Mouse (Mus musculus) cerebellum, postnatal 14 days (tissue): ENCODE data around the gene Gpr132.
"Not testable (repeated sequence)": the region's sequence is repeated elsewhere in the genome, so short reads cannot be mapped to it uniquely, and the experiment has no call there.

Experiments
- DNase-seq, 2 experiments: peaks; one replicate each; pipeline ENCODE4 v3.0.0; 2021; ENCODE audit warnings: mixed read lengths in 2 of 2

Gpr132 gene

DNA sequence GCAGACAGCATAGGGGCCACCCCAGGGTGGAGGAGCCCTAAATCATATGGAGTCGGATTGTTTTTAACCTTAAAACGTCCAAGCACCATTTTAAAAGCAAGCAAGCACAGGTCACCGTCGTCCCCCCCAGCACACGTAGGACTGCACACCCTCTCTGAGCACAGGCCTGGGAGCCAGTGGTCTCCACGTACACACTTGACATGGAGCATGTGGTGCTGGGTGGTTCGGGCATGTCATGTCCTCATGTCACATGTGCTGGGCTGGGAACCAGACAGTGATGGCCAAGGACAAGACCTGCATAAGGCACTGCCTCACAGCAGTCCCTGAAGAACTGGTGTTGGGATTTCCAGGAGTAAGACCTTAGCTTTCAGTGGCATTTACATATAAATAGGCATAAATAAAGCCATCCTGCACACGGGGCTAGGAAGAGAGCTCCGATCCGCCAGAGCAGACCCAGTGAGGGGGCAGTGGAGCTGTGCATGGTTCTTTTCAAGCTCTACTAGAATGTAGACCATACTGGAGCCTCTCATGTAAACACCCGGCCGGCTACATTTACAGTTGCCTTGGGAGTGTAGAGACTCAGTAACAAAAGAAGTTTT, 47.5 kb downstream of the Gpr132 start:
- DNase-seq, result no peak

DNA sequence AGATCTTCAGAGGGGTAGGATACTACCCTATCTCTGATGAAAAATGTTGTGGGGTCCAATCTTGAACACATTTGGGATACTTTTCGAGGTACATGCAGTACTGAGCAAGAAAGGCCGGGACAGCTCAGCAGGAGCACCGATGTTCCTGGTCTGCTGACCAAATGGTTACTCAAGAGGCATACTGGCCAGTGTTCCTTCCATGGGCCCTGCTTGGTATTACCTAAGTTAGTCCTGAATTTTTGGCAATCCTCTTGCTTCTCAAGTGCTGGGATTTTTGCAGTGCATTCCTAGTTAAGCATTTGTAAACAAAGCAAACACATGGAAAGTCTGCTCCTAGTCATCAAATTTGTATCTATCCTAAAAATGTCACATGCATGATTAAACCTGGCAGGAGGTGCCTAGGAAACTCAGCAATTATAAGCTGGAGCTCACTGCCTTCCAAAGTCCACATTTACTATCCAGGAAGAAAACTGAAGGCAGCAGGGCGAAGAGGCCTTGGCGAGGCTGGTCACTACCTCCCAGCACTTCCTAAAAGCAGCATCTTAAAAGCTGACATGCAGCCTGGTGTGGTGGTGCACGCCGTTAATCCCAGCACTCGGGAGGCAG, 48.9 kb downstream of the Gpr132 start:
- DNase-seq, result no peak

DNA sequence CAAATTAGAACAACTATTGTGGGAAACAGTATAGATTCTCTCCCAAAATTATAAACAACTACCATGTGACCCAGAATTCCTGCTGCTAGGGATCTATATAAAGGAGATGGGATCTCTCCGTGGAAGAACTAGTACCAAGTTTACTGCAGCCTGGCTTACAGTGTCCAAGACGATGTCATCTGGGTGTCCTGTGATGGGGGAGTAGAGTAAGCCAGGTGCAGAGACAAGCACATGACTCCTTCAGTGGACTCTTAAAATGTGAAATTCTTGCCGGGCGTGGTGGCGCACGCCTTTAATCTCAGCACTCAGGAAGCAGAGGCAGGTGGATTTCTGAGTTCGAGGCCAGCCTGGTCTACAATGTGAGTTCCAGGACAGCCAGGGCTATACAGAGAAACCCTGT, 51.2 kb downstream of the Gpr132 start:
- DNase-seq, result not testable (repeated sequence)

DNA sequence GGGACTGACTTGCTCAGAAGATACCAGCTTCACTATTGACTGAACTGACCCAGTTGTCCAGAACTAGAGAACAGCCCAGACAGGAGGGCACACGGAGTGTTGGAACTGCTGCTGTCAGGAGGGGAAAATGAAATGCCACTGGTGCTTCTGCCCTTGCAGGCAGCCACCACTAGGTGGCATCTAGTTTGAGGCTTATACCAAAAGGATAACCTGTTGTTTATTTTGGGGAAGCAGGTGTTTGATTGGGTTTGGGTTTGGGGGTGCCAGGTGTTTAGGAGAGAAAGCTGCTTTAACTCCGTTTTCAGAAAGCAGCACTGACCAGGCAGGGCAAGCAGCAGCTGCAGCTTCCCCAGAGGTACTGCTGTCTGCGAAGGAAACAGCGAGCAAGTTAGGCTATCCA, 51.7 kb downstream of the Gpr132 start:
- peak; percentile 74 to 80 for DNase-seq

DNA sequence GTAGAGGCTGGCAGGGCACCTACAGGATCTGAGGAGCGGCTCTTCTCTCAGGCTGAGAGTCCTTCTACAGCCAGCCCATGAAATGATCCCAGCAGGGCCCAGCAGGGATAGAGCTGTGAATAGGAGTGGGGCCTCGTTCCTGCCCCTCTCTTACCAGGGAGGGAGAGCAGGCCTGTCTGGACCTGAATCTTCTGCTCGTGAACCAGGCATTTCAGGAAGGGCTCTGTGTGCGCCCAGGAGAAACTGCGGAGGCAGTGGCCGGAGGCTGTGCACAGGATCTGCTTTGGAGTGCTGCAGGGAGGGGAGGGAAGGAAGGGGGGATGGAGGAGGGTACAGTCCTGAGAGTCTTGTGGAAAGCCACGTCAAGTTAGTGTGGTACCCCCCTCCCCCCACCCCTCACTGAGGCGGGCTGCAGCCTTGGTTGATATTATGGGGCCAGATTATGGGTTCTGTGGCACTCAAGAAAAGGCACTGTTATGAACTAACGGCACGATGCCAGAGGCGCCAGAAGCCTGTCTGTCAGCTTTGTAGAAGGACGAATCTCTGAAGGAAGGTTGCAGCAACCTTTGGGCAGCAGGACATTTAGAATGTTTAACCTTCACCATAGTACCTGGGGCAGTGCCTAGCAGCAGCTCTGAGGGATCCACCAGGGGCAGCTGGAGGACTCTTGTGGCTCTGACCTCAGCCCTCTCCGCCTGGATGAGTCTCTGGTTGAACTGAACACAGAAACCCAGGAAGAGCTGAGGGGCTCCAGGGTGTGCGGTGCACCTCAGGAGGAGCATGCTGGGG, 53.2 kb downstream of the Gpr132 start:
- DNase-seq, result no peak

DNA sequence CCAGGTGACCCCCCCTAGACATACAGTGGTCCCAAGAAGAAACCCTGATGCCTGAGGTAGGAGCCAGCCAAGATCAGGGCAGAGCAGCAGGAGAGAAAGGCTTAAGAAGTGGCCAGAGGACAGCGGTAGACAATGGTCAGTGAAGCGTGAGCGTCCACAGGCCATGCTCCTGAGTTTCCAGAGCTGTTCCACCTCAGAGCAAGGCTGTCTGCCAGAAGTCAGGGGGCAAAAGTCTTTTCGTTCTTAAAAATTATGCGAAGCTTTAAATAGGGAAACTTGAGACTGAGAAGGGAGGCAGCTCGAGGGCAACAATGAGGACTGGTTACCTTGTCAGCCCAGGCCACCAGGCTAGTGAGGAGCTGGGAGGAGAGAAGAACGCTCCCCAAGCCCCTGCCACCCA, 54.7 kb downstream of the Gpr132 start:
- no peak for DNase-seq

DNA sequence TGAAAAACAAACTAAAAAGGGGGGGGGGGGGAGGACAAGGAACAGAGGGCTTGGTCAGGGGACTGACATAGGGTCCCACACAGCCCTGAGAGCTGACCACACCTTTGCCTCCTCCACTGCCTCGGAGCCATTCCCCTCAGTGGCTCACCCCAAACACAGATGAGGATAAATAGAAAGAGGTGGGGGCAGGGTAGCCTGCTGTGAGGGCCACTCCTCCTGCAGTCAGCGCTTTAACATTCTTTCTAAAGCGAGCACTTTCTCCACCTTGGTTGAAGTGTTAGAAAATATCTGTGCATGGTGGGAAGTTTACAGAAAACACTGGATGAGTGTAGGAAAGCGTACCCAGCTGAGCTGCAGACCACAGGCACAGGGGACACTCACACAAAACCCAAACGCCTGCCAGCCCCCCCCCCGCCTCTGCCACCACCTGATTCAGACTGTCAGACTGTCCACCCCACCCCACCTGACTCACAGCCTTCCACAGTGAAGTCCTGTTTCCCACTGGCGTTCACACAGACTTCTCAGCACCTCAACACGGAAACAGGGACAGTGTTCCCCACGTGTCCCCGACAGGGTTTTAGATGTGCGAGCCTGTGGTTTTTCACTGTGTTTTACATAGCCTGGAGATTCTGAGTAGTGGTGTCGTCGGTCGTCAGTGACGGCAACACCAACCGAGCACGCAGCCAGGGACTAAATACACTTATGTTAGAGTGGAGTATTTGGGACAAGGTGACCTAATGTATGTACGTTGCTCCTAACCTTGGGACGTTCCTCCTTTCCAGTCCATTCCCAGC, 57.7 kb downstream of the Gpr132 start:
- peak in 1 of 2 experiments; percentile 12 for DNase-seq

DNA sequence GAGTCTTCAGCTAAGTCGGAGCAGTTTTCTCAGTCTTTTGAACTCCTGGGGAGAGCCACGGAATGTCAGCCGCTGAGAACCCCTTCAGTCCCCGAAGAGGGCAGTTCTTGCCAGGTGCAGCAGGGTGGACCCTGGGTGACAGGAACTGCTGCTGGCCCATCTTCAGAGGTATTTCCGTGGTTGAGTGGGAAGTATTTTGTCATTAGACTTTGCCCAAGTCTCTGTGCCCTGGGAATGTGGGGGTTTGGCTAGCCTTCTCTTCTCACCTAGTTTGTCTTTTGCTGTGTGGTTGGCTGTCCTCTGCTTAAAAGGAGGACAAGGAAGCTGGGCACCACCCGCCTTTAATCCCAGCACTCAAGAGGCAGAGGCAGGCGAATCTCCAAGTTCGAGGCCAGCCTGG, 58.4 kb downstream of the Gpr132 start:
- DNase-seq, result peak in 1 of 2 experiments; percentile 6

DNA sequence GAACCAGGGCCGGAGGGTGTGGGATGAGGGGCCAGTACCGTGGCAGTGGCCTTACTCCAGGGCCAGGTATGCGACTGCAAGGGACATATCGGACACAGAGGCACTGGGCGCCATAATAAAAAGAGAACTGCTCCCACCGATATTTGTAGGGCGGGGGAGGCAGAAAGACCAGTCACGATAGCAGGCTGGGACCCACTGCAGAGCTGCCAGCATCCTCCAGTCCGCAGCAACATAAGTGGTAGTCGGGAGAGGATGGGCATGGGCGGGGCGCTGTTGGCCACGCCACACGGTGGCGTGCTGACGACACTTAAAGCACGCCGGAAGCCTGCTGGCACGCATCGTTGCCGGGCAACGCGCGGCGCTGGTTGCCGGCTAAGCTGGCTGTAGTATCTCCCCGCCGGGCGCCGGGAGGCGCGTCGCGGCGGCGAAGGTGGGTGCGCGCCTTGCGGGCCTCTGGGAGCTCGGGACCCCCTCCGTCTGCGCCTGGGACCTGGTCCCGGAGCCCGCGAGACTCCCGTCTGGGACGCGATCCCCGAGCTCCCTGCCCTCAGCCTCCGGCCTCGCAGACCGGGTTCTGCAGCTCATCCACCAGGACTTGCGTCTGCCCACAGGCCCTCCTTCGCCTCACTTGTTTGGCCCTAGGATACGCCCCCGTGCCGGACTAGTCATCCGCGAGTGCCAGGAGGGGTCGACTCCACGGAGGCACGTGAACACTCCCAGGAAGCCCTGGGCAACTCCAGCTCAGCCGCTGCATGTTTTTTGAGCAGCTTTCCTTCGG, 59.3 kb downstream of the Gpr132 start, which contains the start of gene Clba1:
Clba1 (plus strand) TSS at position 351 of the 778 bp plus-strand sequence.
- peak; percentile 94 to 96 for DNase-seq

DNA sequence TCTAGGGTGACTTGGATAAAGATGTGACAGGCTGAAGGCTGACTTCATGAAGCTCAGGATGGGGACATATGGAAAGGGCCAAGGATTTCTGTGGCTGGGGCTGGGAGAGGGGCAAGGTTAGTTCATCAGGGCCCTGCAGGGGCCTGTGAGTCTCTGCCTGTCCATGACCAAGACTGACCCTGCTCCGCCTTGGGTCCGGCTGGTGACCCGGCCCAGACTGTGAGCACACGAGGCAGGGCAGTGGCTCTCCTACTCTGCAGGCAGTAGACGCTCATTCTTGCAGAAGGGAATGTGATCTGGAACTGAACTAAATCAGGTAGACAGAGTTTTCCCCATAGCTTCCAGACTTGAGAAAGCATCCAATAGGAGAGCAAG, 59.8 kb downstream of the Gpr132 start:
- no peak for DNase-seq

DNA sequence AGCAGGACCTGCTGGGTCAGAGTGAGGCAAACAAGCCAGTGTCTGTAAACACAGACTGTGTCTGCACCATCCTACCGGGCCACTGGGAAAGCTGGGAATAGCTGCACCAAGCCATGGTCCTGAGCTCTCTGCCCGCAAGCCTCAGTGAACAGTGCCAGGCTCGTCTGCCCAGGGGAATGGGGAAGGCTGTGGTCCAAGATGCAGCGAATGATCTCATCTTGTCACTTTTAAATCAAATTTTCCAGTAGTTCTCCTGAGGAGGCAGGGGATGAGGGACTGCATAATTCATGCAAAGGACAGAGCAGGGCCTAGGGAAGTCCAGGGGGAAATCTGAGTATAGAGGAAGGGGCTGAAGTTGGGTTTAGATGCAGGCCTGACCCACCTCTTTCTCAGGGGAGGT, 60.2 kb downstream of the Gpr132 start:
- peak in 1 of 2 experiments; percentile 46 for DNase-seq

DNA sequence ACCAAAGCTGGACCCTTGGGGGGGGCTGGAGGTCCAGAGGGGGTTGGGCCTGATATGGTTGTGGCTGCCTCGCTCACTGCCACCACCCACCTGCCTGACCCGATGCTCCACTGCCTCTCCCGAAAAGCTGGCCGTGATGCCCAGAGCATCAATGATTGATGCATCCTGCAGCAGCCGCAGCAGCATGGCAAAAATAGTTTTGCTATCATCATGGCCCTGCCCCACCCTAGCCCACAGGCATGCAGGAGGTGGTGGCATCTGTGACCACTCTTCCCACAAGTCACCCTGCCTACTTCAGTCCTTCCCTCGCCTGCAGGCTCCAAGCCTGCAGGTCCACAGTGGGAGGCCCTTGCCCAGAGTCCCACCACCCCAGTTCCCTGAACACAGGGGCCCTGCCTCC, 62.0 kb downstream of the Gpr132 start:
- no peak for DNase-seq

DNA sequence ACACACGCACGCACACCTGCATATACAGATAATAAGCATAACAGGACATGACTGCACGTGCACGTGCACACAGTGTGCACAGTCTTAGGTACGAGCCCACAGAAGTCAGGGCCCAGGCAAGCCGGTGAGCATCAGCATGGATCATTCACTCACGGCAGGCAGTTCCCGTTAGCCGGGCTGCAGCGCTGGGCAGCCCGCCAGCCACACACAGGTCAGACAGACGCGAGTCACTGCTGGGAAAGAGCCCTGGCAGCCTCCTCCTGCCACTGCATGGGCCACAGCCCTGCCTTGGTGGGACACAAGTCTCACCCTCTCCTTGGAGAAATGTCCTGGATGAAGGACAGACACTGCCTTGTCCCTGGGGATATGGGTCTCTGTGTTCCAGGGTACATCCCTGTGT, 64.0 kb downstream of the Gpr132 start:
- peak; percentile 47 to 53 for DNase-seq

DNA sequence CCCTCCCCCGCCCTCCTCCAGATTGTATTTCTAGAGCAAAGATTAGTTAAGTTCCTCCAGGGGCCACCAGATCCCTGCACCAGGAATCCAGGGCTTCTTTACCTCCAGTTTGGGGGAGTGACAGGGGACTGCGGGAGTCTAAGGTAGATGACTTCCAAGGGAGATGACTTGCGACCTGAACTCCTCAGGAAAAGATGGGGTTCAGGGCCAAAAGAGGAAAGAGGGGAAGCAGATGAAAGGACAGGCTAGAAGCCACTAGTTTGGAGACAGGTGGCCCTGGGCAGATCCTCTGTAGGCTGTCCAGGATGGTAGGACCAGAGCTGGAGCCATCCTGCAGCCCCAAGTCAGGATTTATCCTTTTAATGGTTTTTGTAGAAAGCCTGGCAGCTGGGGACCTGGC, 65.1 kb downstream of the Gpr132 start:
- DNase-seq, result no peak

DNA sequence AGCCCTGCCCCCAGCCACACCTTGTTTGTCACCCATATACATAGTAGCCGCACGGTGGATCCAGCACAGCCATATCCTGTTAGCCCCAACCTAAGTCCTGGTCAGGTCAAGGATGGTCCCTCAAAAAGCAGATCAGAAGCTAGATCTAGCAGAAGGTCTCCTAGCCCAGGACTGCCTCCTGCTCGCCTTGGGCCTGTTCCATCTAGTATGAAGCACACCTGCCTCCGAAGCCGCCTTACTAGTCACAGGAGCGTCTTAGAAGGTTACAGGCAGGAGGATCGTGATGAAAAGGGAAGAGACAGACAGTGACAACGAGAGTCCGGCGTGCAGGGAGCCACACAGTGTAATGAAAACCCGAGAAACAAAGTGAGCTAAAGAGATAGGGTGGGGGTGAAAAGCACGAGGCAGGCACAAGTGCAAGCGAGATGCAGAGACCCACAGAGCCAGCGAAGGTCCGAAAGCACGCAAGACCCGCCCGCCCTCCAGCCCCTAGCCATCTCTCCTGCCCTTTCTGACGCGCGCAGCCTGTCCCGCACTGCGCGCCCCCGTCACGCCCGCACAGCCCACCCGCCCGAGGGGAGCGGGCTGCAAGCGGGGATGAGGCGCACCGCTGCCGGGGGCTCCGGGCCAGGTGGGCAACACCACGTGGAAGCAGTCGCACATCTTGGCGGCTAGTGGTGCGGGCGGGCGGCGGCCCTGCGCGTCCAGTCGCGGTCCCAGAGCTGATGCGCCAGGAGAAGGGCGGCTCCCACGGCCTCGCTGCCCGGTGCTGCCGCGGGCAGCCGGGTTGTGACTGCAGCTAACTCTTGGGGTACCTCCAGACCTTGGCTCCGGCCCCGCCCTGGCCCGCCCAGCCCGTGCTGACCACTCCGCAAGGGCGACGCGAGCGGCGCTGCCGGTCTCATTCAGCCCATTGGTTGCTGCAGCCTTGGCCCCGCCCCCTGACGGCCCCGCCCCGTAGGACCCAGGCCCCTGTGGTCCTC, 65.9 kb downstream of the Gpr132 start, which contains the start of gene Ahnak2:
Ahnak2 (minus strand) TSS at position 794 of the 983 bp plus-strand sequence.
- DNase-seq, result peak; percentile 73 to 78
